Mouse (Mus musculus): ENCODE results near the gene Eif3k.

DNA sequence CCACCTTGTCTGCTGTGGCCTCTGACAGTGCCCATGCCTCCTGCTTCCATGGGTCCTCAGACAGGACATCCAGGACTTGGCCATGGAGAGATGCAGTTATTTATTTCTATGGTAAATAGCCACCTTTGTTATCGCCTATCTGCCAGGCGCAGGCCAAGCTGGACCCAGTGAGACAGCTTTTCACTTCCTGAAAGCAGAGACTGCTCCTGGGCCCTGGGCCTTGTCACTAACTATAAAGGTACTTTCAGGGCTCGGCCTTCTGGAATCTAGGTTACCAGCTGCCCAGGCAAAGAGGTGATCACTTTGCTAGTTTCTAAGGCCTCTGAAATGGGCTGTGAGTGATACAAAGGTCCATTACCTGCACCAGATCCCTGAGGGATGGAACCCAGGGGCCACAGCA is 56.9 kb downstream of the Eif3k start:
- TF ChIP-seq MAX (IDR thresholded peaks at IDR 0.05; ENCODE audit: low read length), result no peak
- TF ChIP-seq POLR2A (IDR thresholded peaks at IDR 0.05; ENCODE audit: control insufficient read depth in 1 of 2, insufficient read depth in 1 of 2, low read depth in 1 of 2, low read length in 2 of 2, poor library complexity in 1 of 2), result no peak
- 0 out of 2 replicates have a peak, but pooled peaks have one; percentile 13 for TF ChIP-seq TAL1 (IDR thresholded peaks at IDR 0.05; ENCODE audit: low read length)
- TF ChIP-seq E2F4 (IDR thresholded peaks at IDR 0.05; ENCODE audit: borderline replicate concordance, low read depth, low read length), result no peak
- TF ChIP-seq CTCF (IDR thresholded peaks at IDR 0.05 in 2 of 3, conservative IDR thresholded peaks at IDR 0.05 in 1 of 3; ENCODE audit: control insufficient read depth in 1 of 3, insufficient read depth in 1 of 3, low read depth in 2 of 3, low read length in 3 of 3, poor library complexity in 1 of 3, severe bottlenecking in 1 of 3), result no peak

All from MEL (cell line).